Mouse (Mus musculus): ENCODE data around the gene Rtf2. TPM values are rescaled to one million over a fixed set of nuclear protein-coding genes. Genes with fewer than 3 reads are reported as not detected.

Rtf2 gene
- polyA plus RNA-seq (2015; fragmentation: Nextera tagmentation; extraction: Ambion mirVana): 81.2 and 85.3 TPM in 2 replicates

DNA sequence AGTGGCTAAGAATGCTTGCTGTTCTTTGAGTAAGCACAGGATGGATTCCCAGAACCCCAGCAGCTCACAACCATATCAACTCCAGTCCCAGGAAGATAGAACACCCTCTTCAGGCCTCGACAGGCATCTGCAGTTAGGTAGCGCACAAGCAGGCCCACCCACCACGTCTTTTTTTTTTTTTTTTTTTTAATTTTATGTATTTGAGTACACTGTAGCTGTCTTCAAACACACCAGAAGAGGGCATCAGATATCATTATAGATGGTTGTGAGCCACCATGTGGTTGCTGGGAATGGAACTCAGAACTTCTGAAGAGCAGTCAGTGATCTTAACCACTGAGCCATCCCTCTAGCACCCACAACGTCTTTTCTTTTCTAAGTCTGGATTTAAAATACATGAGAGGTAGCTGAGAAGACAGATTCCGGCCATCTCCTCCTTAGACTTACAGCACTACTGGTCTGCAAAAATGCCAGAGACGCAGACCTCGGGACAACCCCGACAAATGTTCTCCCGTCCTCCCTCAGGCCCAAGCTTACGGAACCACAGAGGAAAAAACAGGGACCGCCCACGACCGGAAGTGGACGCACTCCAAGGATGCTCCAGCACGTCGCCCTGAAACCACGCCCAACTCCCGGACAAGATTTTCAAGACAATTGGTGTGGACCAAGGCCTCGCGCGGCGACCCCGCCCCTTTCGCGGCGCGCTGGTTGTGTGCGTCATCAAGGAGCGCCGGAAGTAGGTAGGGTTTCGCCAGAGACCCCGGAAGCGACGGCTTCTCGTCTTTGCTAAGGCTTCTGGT is at the start of gene Rtf2:
Rtf2 (plus strand) TSS at position 714 of the 797 bp plus-strand sequence.
- Histone ChIP-seq H3K9ac (replicated peaks; ENCODE audit: low read length) (peak within 1 kb of the TSS; percentile 76), H3K27ac (ENCODE audit: low read length) (peak within 1 kb of the TSS; percentile 48; the same call in 1 of the 2 replicates), H3K4me3 (ENCODE audit: low read length) (peak within 1 kb of the TSS; percentile 76), H3K9me3 (ENCODE audit: low read length) (no peaks in the 10 kb centered on the region), H3K36me3 (ENCODE audit: insufficient read depth, low read length) (no peaks in the 10 kb centered on the region), H3K4me1 (ENCODE audit: insufficient read depth, low read length) (peaks cover 15% of the 10 kb centered on the region), H3K4me2 (replicated peaks; ENCODE audit: low read depth, low read length) (peak within 1 kb of the TSS; percentile 76), H3K27me3 (ENCODE audit: insufficient read depth, low read length) (no peaks in the 10 kb centered on the region)
- ATAC-seq (ENCODE audit: low FRiP score, low TSS enrichment): peak; percentile 98
- WGBS: 3% methylated on average over 35 of the region's 35 CpGs

DNA sequence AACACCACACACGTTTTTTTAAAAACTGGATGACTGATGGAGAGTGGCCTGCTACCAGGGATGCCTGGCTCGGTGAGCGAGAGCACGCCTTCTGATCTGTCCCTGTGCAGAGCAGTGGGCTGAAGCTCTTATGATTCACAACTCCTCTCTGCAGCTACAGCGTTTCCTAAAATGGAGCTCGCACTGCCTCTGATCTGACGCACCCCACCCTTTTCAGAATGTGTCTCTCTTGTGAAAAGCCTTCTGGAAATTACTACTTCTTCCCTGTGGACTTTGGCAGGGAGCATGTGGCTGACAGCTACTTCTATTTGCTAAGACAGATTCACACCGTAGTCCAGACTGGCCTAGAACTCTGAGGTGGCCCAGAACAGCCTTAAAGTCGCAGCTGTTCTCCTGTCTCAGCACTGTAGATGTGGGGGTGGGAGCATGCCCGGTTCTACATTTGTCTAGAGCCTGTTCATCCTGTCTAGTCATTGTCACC is 48.3 kb upstream of the Rtf2 start:
- H3K27ac ChIP-seq (ENCODE audit: low read length): no peak overlapping the region
- ATAC-seq (ENCODE audit: low FRiP score, low TSS enrichment): no peak
- H3K27me3 ChIP-seq (ENCODE audit: insufficient read depth, low read length): no peaks in the 10 kb centered on the region
- H3K36me3 ChIP-seq (ENCODE audit: insufficient read depth, low read length): no peaks in the 10 kb centered on the region
- H3K4me2 ChIP-seq (replicated peaks; ENCODE audit: low read depth, low read length): no peak overlapping the region
- H3K4me1 ChIP-seq (ENCODE audit: insufficient read depth, low read length): no peaks in the 10 kb centered on the region
- H3K9me3 ChIP-seq (ENCODE audit: low read length): no peaks in the 10 kb centered on the region
- 66% methylated on average over 10 of the region's 10 CpGs for WGBS
- no peak overlapping the region for H3K4me3 ChIP-seq (ENCODE audit: low read length)
- no peak overlapping the region for H3K9ac ChIP-seq (replicated peaks; ENCODE audit: low read length)

DNA sequence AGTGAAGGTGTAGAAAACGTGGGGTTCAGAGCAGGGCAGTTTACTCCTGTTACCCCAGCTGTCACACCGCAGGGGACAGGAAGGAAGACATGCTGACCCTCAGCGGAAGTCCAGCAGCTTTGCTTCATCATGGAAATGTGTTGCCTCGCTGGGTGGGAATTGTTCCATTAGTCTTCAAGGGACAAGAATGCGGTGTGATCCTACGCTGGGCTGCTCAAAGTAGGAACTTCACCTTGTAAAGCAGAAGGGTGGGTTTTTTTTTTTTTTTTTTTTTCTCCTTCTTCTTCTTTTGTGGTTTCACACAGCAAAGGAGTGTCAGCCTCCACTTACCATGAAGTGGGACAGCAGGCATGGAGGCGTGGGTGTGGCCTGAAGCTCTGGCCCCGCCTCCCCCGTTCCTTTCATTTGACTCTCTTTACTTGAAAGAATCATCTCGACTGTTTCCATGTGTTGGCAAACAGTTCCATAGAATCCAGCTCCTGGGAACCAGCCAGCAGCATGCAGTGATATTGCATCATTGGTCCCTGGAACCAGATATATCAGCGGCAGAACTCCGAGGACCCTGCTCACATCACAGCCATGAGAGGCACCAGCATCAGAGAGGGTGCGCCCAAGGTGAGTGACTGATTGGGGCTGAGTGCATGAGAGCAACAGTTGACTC is 46.8 kb upstream of the Rtf2 start, which contains the start of gene Cass4:
Cass4 (plus strand) TSS at position 404 of the 661 bp plus-strand sequence.
- WGBS: 38% methylated on average over 13 of the region's 13 CpGs
- Histone ChIP-seq H3K9ac (replicated peaks; ENCODE audit: low read length) (no peak within 1 kb of the TSS), H3K36me3 (ENCODE audit: insufficient read depth, low read length) (no peaks in the 10 kb centered on the region), H3K4me3 (ENCODE audit: low read length) (no peak within 1 kb of the TSS), H3K27ac (ENCODE audit: low read length) (no peak within 1 kb of the TSS), H3K27me3 (ENCODE audit: insufficient read depth, low read length) (no peaks in the 10 kb centered on the region), H3K4me2 (replicated peaks; ENCODE audit: low read depth, low read length) (no peak within 1 kb of the TSS), H3K4me1 (ENCODE audit: insufficient read depth, low read length) (no peaks in the 10 kb centered on the region), H3K9me3 (ENCODE audit: low read length) (no peaks in the 10 kb centered on the region)
- no peak for ATAC-seq (ENCODE audit: low FRiP score, low TSS enrichment)

DNA sequence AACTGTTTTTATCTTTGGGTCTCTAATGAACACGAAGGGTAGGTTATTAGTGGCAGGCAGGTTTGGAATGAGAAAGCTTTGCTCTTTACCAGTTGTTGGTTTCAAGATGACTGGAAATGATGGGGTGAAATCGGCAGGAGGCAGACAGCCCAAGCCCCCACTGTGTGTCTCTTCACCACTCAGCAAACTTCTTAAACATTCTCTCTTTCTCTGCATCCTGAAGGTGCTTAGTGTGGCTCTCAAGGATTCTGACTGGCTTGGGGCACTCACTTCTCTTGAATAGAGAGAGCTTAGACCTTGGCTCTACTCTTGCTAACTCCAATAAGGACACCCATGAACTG is 46.3 kb upstream of the Rtf2 start:
- no peak overlapping the region for H3K4me3 ChIP-seq (ENCODE audit: low read length)
- no peaks in the 10 kb centered on the region for H3K9me3 ChIP-seq (ENCODE audit: low read length)
- H3K4me1 ChIP-seq (ENCODE audit: insufficient read depth, low read length): no peaks in the 10 kb centered on the region
- WGBS: 70% methylated on average over 2 of the region's 2 CpGs
- H3K27ac ChIP-seq (ENCODE audit: low read length): no peak overlapping the region
- H3K9ac ChIP-seq (replicated peaks; ENCODE audit: low read length): no peak overlapping the region
- no peaks in the 10 kb centered on the region for H3K27me3 ChIP-seq (ENCODE audit: insufficient read depth, low read length)
- no peaks in the 10 kb centered on the region for H3K36me3 ChIP-seq (ENCODE audit: insufficient read depth, low read length)
- ATAC-seq (ENCODE audit: low FRiP score, low TSS enrichment): no peak
- no peak overlapping the region for H3K4me2 ChIP-seq (replicated peaks; ENCODE audit: low read depth, low read length)

DNA sequence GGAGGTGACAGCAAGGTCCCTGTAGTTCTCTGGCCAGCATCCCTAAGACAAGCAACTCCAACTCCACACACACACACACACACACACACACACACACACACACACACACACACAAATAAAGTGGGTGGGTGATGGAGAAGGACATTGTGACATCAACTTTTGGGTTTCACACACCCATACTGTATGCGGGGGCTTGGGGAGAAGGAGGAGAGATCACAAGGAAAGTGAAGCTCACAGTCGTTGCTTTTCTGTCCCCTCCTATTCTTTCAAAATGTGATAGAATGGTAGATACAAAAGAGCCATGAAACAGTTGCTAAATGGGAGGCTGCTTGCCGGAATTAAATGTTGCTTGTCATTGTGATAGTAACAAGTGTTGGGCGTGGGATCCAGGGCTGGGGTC is 45.7 kb upstream of the Rtf2 start:
- WGBS: 81% methylated on average over 4 of the region's 4 CpGs
- Histone ChIP-seq H3K9me3 (ENCODE audit: low read length) (no peaks in the 10 kb centered on the region), H3K36me3 (ENCODE audit: insufficient read depth, low read length) (no peaks in the 10 kb centered on the region), H3K4me1 (ENCODE audit: insufficient read depth, low read length) (no peaks in the 10 kb centered on the region), H3K27ac (ENCODE audit: low read length) (no peak overlapping the region), H3K4me3 (ENCODE audit: low read length) (no peak overlapping the region), H3K9ac (replicated peaks; ENCODE audit: low read length) (no peak overlapping the region), H3K4me2 (replicated peaks; ENCODE audit: low read depth, low read length) (no peak overlapping the region), H3K27me3 (ENCODE audit: insufficient read depth, low read length) (no peaks in the 10 kb centered on the region)
- no peak for ATAC-seq (ENCODE audit: low FRiP score, low TSS enrichment)

DNA sequence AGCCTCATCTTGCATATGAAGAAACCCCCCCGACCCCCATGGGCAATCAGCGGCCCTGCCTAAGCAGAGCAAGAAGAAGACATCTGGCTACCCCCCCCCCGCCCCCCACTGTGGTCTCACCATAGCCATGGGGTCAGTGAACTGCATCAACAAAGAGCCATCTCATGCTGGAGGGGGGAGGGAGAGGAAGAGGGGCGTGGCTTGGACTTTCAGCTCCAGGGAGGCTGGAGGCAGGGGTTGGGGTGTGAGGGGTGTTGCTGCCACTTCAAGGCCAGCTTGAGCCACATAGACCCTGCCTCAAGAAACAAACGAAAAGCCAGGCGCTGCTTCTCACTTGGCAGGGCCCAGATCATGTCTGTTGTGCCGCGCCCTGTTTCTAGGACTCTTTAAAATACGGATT is 44.4 kb upstream of the Rtf2 start:
- Histone ChIP-seq H3K27me3 (ENCODE audit: insufficient read depth, low read length) (no peaks in the 10 kb centered on the region), H3K4me3 (ENCODE audit: low read length) (no peak overlapping the region), H3K9ac (replicated peaks; ENCODE audit: low read length) (no peak overlapping the region), H3K4me2 (replicated peaks; ENCODE audit: low read depth, low read length) (no peak overlapping the region), H3K27ac (ENCODE audit: low read length) (no peak overlapping the region), H3K36me3 (ENCODE audit: insufficient read depth, low read length) (no peaks in the 10 kb centered on the region), H3K4me1 (ENCODE audit: insufficient read depth, low read length) (no peaks in the 10 kb centered on the region), H3K9me3 (ENCODE audit: low read length) (no peaks in the 10 kb centered on the region)
- 51% methylated on average over 9 of the region's 9 CpGs for WGBS
- ATAC-seq (ENCODE audit: low FRiP score, low TSS enrichment): 0 out of 2 replicates have a peak, but pooled peaks have one; percentile 19

DNA sequence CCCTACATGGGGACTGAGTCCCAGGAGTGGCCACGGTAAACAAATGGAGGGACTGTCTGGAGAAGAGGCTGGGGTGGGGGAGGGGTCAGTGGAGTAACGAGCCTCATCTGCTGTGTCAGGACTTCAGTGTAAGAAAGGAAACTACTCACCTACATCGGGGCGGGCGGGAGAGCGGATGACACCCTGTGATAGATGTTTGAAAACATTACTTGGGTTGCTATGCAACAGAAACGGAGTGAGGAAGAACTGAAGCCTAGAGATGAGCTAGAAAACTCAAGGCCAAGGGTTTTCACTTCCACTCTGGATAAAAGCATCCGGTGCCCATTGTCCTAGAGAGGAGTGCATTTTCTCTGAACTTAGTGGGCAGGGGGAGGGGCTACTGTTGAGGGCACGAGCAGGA is 40.5 kb upstream of the Rtf2 start:
- no peaks in the 10 kb centered on the region for H3K4me1 ChIP-seq (ENCODE audit: insufficient read depth, low read length)
- H3K36me3 ChIP-seq (ENCODE audit: insufficient read depth, low read length): no peaks in the 10 kb centered on the region
- no peaks in the 10 kb centered on the region for H3K9me3 ChIP-seq (ENCODE audit: low read length)
- H3K4me2 ChIP-seq (replicated peaks; ENCODE audit: low read depth, low read length): no peak overlapping the region
- H3K27ac ChIP-seq (ENCODE audit: low read length): no peak overlapping the region
- WGBS: 37% methylated on average over 9 of the region's 9 CpGs
- H3K4me3 ChIP-seq (ENCODE audit: low read length): no peak overlapping the region
- H3K27me3 ChIP-seq (ENCODE audit: insufficient read depth, low read length): no peaks in the 10 kb centered on the region
- no peak for ATAC-seq (ENCODE audit: low FRiP score, low TSS enrichment)
- no peak overlapping the region for H3K9ac ChIP-seq (replicated peaks; ENCODE audit: low read length)

DNA sequence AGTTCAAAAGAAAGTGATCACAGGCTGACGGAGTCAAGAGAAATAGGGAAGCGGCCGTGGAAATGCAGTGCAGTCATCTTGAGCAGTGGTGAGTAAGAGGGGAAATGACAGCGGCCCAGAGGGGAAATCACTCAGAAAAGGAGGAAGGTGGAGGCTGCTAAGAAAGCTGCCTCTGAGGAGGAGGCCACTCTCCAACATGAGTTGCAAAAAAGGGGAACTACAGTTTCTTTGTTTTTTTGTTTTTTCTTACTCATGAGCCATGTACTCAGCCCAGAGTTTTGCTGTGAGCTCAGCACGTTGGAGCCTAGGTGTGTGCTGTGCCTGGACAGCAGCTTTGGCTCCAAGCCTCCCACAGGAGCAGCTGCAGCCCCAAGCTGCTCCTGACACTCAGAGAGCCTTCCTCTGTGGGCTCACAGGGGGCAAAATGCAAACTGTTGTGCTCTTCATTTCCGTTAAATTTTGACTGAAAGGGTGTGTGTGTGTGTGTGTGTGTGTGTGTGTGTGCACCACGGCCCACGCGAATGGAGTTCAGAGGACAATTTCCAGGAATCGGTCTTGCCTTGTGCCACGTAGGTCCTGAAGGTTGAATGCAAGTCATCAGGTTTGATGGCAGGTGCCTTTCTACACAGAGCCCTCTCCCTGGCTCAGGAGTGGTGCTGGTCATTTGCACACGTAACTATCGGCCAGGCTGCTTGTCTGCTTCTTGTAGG is 39.1 kb upstream of the Rtf2 start:
- 64% methylated on average over 13 of the region's 13 CpGs for WGBS
- Histone ChIP-seq H3K27me3 (ENCODE audit: insufficient read depth, low read length) (no peaks in the 10 kb centered on the region), H3K4me1 (ENCODE audit: insufficient read depth, low read length) (no peaks in the 10 kb centered on the region), H3K9ac (replicated peaks; ENCODE audit: low read length) (no peak overlapping the region), H3K9me3 (ENCODE audit: low read length) (no peaks in the 10 kb centered on the region), H3K27ac (ENCODE audit: low read length) (no peak overlapping the region), H3K4me3 (ENCODE audit: low read length) (no peak overlapping the region), H3K36me3 (ENCODE audit: insufficient read depth, low read length) (no peaks in the 10 kb centered on the region), H3K4me2 (replicated peaks; ENCODE audit: low read depth, low read length) (no peak overlapping the region)
- ATAC-seq (ENCODE audit: low FRiP score, low TSS enrichment): no peak

DNA sequence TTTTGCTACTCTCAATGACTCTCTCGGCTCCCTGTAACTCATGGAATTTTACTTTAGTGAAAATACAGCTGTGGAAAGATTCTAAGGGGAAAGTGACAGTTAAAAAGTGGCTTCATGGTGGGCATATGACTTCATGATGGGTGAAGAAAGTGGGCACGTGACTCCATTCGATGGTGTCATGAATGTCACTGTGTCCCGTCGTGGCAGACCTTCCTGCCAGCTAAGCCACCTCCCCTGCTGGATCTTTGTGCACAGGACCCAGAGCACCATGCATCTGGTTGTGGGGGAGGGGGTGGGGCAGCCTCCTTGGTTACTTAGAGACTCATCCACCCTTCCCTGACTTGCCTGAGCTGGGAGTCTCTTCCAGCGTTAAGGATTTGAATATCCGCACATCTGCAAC is 36.1 kb upstream of the Rtf2 start:
- no peaks in the 10 kb centered on the region for H3K4me1 ChIP-seq (ENCODE audit: insufficient read depth, low read length)
- 58% methylated on average over 7 of the region's 7 CpGs for WGBS
- no peak overlapping the region for H3K9ac ChIP-seq (replicated peaks; ENCODE audit: low read length)
- H3K4me2 ChIP-seq (replicated peaks; ENCODE audit: low read depth, low read length): no peak overlapping the region
- no peaks in the 10 kb centered on the region for H3K27me3 ChIP-seq (ENCODE audit: insufficient read depth, low read length)
- H3K4me3 ChIP-seq (ENCODE audit: low read length): no peak overlapping the region
- H3K27ac ChIP-seq (ENCODE audit: low read length): no peak overlapping the region
- H3K9me3 ChIP-seq (ENCODE audit: low read length): no peaks in the 10 kb centered on the region
- no peaks in the 10 kb centered on the region for H3K36me3 ChIP-seq (ENCODE audit: insufficient read depth, low read length)
- ATAC-seq (ENCODE audit: low FRiP score, low TSS enrichment): no peak
